Mouse (Mus musculus) adrenal gland, adult 8-10 months (tissue): ENCODE data around the gene Nolc1. TPM values are rescaled to one million over a fixed set of nuclear protein-coding genes. Genes with fewer than 3 reads are reported as not detected.

Experiments
- DNase-seq: peaks from one replicate; pipeline ENCODE4 v3.0.0; 2022
- total RNA-seq, 4 experiments: library from RNA; stranded (reverse); gene quantifications; 2 replicates each; pipeline ENCODE4 v1.2.4; 2022

The Nolc1 gene
- total RNA-seq, result 10 to 100 TPM; 43.3 to 47.8 (median 45.5) TPM

DNA sequence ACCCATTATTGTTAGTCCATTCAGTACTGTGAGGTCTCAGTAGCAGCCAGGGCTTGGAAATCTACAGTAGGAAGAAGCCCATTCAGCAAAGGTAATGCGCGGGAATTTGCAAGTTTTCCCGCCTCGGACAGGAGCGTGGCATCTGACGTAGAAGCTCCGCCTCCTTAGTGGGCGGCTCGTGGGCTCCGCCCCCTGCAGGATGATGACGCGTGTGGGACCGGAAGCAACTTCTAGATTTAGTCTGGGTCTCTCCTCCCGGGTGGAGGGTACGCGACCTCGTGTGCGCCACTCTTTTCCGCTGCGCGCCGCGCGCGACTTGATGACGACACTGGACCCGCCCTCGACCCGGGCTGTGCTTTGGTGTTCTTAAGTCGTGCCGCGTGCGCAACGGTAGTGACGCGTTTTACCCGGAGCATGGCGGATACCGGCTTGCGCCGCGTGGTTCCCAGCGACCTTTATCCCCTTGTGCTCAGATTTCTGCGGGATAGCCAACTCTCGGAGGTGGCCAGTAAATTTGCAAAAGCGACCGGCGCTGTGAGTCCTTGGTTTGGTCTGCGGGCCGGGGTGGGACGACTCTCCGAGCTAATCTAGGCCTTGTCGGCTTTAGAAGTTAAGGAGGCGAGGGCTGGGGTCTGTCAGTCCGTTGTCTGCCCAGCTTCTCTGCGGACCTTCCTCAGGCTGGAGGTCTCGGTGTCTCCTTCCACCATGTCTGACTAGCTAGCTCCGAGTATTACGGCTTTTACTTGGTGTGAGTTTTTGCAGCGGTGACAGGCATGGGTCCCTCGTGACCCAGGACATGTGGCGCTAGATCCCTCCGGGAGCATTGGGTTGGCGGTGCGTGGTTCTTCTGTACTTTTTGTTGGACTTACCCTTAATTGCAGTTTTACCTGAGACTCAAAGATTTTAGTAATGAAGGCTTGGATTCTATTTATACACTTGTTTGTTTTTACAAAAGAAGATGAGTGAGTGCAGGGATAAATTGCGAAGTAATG, at the start of gene Nolc1:
Nolc1 (plus strand) TSS at position 248 of the 992 bp plus-strand sequence.
- peak; percentile 100 for DNase-seq

DNA sequence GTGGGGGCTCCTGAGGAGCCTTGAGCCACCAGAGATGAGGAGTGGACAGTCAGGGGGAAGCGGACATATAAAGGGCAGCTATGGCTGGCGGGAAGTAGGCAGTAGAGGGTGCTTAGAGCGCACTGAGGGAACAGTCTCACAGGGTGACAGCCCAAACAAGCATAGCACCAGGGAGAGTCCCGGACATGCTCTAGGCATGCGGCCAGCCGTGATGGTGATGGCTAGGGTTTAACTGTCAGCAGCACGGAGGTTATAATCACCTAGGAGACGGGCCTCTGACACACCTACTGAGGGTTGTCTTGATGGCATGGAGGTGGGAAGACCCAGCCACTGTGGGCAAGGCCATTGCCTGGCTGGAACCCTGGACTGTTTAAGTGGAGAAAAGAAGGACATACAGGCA, 49.1 kb upstream of the Nolc1 start:
- no peak for DNase-seq

DNA sequence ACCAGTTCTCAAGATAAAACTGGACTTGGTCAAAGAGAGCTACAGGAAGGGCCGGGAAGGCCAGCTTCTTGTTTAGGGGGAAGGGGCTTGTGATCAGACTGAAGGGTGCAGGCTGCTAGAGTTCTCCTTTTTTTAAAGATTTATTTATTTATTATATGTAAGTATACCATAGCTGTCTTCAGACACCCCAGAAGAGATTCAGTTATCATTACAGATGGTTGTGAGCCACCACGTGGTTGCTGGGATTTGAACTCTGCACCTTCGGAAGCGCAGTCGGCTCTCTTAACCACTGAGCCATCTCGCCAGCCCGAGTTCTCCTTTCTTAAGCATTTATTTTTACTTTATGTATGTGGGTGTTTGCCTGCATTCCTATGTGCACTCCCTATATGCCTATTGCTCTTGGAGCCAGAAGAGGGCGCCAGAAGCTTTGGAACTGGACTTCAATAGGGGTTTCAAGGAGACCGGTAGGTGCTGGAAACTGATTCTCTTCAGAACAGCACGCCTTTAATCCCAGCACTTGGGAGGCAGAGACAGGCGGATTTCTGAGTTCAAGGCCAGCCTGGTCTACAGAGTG, 46.8 kb upstream of the Nolc1 start:
- DNase-seq, result no peak

DNA sequence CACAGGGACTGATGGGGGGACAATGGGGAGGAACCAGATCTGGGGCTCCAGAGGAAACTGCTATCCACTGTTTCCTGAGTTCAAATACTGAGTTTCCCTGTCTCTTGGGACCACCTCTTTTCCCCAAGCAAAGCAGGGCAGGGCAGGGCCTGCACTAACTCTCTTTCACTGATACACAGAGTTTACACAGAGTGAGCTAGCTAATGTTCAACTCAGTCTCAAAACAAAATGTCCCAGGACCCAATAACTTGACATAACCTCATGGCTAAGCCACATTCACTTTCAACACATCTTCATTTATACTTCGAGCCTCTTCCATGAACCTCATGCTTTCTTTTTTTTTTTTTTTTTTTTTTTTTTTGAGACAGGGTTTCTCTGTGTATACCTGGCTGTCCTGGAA, 46.0 kb upstream of the Nolc1 start:
- DNase-seq, result no peak

DNA sequence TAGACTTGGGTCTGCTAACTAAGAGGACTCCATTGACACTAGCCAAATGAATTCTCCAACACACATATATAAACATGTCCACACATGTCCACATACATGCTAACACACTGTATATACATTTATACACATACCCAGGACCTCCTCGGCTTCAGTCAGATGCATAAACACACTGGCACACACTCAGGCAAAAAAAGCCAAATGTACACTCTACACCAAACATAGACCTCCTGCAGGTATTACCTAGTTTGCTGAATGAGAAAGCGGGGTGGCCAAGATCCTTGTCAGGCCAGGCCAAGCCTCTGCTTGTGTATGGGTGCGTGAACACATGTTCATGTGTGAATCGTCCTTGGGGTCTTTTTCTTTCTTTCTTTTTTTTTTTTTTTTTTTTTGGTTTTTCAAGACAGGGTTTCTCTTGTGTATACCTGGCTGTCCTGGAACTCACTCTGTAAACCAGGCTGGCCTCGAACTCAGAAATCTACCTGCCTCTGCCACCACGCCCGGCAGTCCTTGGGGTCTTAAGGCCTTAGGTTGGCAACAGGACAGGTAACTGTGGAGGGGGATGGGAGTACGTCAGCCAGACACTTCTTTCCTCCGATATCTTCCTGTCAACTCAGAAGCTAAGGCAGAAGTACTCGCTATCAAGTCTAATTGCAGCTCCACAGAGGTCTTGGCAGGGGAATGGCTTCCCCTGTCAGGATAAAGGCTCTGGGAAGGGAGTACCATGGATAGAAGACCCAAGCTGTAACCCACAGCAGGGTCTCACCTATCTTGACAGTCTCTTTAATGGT, 45.3 kb upstream of the Nolc1 start:
- DNase-seq, result no peak

- DNase-seq, result no peak
Observed at GRCm38 (mm10) chr19:46031689-46032432, 43.8 kb upstream of the Nolc1 start.

GRCm38 (mm10) chr19:46032731-46033510, 42.7 kb upstream of the Nolc1 start:
- DNase-seq, result no peak

GRCm38 (mm10) chr19:46033911-46034310, 41.8 kb upstream of the Nolc1 start:
- DNase-seq, result no peak

- no peak for DNase-seq
Observed at GRCm38 (mm10) chr19:46035971-46036370, 39.7 kb upstream of the Nolc1 start.

GRCm38 (mm10) chr19:46036477-46037242, 39.0 kb upstream of the Nolc1 start:
- DNase-seq, result no peak

- no peak for DNase-seq
Observed at GRCm38 (mm10) chr19:46037243-46037924, 38.3 kb upstream of the Nolc1 start.

DNA sequence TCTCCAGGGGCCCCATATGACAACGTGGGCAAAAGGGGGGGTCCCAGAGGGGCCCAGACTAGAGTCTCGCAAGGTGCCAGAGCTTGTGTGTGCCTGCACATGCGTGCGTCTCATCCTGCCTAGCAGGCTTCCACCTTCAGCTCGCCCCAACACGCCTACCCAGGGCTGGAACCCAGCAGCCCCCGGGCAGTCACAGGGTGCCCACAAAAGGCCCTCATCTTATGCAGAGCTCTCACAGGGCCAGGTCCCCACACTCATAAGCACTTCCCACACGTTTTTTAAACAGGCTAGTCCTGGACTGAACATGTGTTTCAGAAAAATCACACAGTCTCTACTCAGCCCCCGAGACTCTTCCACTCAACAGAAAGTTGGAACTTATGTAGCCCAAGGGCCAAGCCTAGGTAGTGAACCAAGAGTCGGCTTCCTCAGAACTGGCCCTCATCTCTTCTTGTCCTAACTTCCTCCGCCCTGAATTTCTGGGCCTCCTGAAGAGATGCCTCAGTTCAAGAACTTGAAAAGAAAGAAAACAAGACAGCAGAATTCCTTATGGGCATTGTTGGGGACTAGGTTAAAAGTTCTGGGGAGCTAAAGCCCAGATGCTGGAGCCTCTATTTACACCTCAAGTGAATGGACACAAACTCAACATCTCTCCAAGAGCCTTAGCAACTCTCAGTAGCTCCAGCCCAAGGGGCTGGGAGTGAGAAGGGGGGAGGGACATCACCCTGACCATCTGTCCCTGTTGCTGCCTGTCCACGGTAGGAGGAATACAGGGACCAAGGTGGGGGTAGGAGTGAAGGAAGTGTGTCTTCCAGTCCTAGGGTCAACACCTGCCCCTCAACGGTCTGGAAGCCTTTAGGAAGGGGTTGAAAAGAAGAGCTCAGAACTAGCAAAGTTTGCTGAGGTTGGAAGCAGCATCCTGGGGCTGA, 37.5 kb upstream of the Nolc1 start:
- DNase-seq, result no peak

GRCm38 (mm10) chr19:46038851-46039260, 36.8 kb upstream of the Nolc1 start:
- no peak for DNase-seq

DNA sequence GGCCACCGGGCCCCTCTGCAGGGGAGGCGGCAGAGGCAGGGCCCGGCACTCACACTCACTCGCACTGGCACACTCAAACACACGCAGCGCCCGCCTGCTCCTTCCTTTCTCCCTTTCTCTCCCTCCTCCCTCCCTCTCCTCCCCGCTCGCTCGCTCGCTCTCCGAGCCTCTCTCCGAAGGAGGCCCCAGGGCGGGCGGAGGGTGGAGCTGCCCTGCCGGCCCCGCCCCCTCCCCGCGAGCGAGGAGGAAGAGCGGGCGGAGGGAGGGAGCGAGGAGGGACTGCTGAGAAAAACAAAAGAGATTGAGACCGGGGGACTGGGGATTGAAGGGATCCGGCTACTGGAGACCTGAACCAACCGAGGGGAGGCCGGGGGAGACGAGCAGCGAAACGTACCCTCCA, 36.2 kb upstream of the Nolc1 start:
- peak; percentile 78 for DNase-seq

- no peak for DNase-seq
Observed at GRCm38 (mm10) chr19:46040149-46040902, 35.3 kb upstream of the Nolc1 start.

DNA sequence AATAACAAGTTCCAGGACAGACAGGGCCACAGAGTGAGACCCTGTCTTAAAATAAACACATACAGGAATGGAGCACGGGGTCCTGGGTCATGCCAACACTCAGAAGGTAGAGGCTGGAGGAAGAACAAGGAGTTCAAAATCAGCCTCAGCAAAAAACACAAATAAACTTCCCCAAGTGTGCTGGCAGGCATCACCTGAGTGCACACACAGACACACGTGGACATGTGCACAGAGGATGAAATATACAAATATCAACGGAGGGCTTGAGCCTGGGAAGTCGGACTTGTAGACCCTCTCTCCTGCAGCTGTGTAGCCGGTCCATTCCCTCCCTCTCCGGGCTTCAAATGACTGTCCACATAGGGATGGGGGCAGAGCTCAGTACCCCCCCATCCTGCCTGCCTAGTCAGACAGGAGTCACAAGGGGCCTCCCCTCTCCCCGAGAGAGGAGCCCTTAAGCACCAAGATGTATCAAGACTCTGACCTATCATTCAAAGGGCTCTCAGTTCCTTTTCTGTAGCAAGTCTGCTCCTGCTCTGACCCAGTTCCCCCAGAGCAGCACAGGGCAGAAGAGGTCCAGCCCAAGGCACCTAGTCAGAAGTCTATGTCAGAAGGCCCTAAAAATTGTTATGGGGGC, 34.2 kb upstream of the Nolc1 start:
- DNase-seq, result no peak

- DNase-seq, result peak; percentile 85
Observed at GRCm38 (mm10) chr19:46041933-46042475, 33.7 kb upstream of the Nolc1 start.
